Mouse (Mus musculus) heart, postnatal 0 days (tissue): Measurements from ENCODE around the gene Clybl.

Experiments
- CTCF ChIP-seq: IDR thresholded peaks from 2 replicates; pipeline ENCODE4 v1.5.1; 2016; ENCODE audit warnings: antibody characterized with exemption, control low read depth, low read depth
- EP300 ChIP-seq: IDR thresholded peaks from 2 replicates; pipeline ENCODE4 v1.6.1; 2016; ENCODE audit warnings: antibody characterized with exemption, low read depth

GRCm38 (mm10) chr14:122297386-122298109 lies 116.0 kb downstream of the Clybl start:
- TF ChIP-seq CTCF = no peak
- TF ChIP-seq EP300 = no peak
